Mouse (Mus musculus): ENCODE results near the gene Dbndd2.

DNA sequence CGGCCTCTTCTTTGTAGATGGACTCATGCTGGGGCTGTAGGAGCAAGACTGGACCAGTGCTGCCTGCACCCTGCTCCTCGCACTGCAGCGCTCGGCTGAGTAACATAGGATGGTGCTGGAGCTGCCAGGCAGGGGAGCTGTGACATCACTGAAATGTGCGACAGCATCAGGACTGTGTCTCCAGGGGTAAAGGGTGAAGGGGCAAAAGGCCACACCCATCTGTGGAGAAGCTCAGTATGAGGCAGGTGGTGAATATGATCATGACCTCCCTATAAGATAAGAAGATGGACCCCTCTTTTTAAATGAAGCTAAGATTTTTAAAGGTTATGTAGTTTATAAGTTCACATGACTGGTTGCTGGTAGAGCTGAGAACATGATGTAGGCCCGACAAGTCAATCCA is 12.3 kb upstream of the Dbndd2 start, which contains the start of gene Trp53tg5:
- no peak for TF ChIP-seq CTCF (conservative IDR thresholded peaks at IDR 0.05; ENCODE audit: low read length)
- no peak for TF ChIP-seq POU5F1 (IDR thresholded peaks at IDR 0.05; ENCODE audit: borderline replicate concordance, low read length)
- no peak for TF ChIP-seq NANOG (IDR thresholded peaks at IDR 0.05; ENCODE audit: borderline replicate concordance, low read length)
